Mouse (Mus musculus) hindbrain, embryonic 11.5 days (tissue): ENCODE data around the gene Mmp2. TPM values are rescaled to one million over a fixed set of nuclear protein-coding genes. Genes with fewer than 3 reads are reported as not detected.
"Not testable (repeated sequence)": the region's sequence is repeated elsewhere in the genome, so short reads cannot be mapped to it uniquely, and the experiment has no call there.

Source experiments
- ATAC-seq: fragments of 200-750 bp; cut with Nextera tagmentation; 2 replicates; pipeline ENCODE4 v1.8.0; 2017; ENCODE audit warnings: mild to moderate bottlenecking, moderate TSS enrichment, moderate library complexity; ENCODE audit not compliant: low FRiP score
- DNase-seq: peaks from one replicate; pipeline ENCODE4 v3.0.0-alpha.2; 2015; ENCODE audit warnings: low spot score
- H3K27ac ChIP-seq: fragments of 300-500 bp; sonication (generic); 2 replicates; pipeline ENCODE4 v1.5.1; 2014; ENCODE audit warnings: mild to moderate bottlenecking, low read depth, low read length
- H3K27me3 ChIP-seq: fragments of 300-500 bp; sonication (generic); 2 replicates; pipeline ENCODE4 v1.6.1; 2014; ENCODE audit warnings: mild to moderate bottlenecking, low read length, moderate library complexity, mixed read lengths; ENCODE audit not compliant: control insufficient read depth, insufficient read depth
- H3K36me3 ChIP-seq: fragments of 300-500 bp; sonication (generic); 2 replicates; pipeline ENCODE4 v1.6.1; 2014; ENCODE audit warnings: mild to moderate bottlenecking, low read length, moderate library complexity, mixed read lengths; ENCODE audit not compliant: control insufficient read depth, insufficient read depth
- H3K4me1 ChIP-seq: fragments of 300-500 bp; sonication (generic); replicated peaks from 2 replicates; pipeline ENCODE4 v1.6.1; 2014; ENCODE audit warnings: low read length, mixed read lengths; ENCODE audit not compliant: control insufficient read depth, insufficient read depth
- H3K4me2 ChIP-seq: fragments of 300-500 bp; sonication (generic); replicated peaks from 2 replicates; pipeline ENCODE4 v1.6.1; 2014; ENCODE audit warnings: mild to moderate bottlenecking, low read depth, low read length
- H3K4me3 ChIP-seq: fragments of 300-500 bp; sonication (generic); 2 replicates; pipeline ENCODE4 v1.5.1; 2014; ENCODE audit warnings: low read depth, low read length
- H3K9ac ChIP-seq: fragments of 300-500 bp; sonication (generic); 2 replicates; pipeline ENCODE4 v1.6.1; 2014; ENCODE audit warnings: low read depth, low read length
- H3K9me3 ChIP-seq: fragments of 300-500 bp; sonication (generic); 2 replicates; pipeline ENCODE4 v1.6.1; 2016; ENCODE audit warnings: low read length; ENCODE audit not compliant: control insufficient read depth
- WGBS: fragments of 180-500 bp; shearing (Covaris S2); extraction: QIAGEN DNeasy Blood & Tissue Kit; methylation state at CpG from one replicate; pipeline ENCODE4 v1.1.7; 2014; 5-methylcytosine and 5-hydroxymethylcytosine counted together
- polyA plus RNA-seq: library from polyadenylated mRNA; unstranded; fragments of >200 nt; fragmentation: Nextera tagmentation; extraction: Ambion mirVana; gene quantifications from 2 replicates; pipeline ENCODE4 v1.2.1, GENCODE M21; 2014

Gene Mmp2
- polyA plus RNA-seq, 1 experiment from 2014 or later: 80.9 TPM

DNA sequence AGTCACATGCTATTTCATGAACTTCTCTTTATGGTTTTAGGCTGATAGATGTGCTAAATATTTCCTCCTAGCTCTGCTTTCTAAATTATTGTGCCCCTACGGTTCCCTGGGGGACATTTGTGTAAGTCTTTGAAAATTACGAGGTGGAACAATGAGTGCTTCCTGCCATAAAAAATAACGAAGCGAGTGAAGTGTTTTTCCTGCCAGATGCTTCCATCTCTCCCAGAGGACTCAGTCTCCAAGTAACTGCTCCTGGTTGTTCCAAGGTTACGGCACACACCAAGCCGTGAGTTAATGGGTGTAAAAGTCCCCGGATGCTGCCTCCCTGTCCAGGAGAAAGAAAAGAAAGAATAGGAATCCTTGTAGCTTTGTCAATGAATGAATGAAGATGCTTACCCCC is 43.2 kb downstream of the Mmp2 start:
- no peak overlapping the region for H3K4me2 ChIP-seq
- H3K36me3 ChIP-seq: no peaks in the 10 kb centered on the region
- 45% methylated on average over 7 of the region's 7 CpGs for WGBS
- ATAC-seq: no peak
- H3K27ac ChIP-seq: no peak overlapping the region
- no peak overlapping the region for H3K9ac ChIP-seq
- H3K4me1 ChIP-seq: no peaks in the 10 kb centered on the region
- no peaks in the 10 kb centered on the region for H3K27me3 ChIP-seq
- DNase-seq: no peak
- no peaks in the 10 kb centered on the region for H3K9me3 ChIP-seq
- H3K4me3 ChIP-seq: no peak overlapping the region

DNA sequence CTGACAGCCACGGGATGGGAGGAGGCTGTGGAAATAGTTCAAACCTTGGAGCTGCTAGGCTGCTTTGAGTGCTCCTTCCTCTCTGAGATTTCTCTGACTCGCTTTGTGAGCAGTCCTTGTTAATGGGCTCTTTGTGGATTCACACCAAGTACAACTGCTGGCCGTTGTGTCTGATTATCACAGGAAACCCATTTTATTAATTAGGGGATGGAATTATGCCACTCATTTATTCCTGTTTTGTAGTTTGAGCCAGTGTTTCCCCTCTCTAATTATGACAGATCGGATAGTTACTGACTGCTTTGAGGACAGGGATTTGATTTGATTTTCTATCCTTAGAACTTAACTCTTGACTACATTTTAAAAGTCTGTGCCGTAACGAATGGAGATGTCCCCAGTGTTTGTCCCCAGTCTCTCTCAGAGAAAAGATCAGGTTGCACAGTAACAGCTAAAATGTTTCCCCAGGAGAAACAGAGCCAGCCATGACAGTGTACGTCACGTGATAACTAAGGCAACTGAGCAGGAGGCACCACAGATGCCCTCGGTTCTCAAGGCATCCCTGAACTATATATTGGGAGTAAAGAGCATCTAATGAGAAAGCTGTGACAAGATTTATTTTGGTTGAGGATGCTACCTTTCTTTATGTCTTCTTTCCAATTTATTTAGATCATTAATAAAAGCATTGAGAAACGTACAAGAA is 45.1 kb downstream of the Mmp2 start:
- no peak overlapping the region for H3K4me3 ChIP-seq
- no peak overlapping the region for H3K27ac ChIP-seq
- no peaks in the 10 kb centered on the region for H3K27me3 ChIP-seq
- H3K36me3 ChIP-seq: no peaks in the 10 kb centered on the region
- no peaks in the 10 kb centered on the region for H3K9me3 ChIP-seq
- no peaks in the 10 kb centered on the region for H3K4me1 ChIP-seq
- no peak overlapping the region for H3K4me2 ChIP-seq
- 71% methylated on average over 10 of the region's 10 CpGs for WGBS
- H3K9ac ChIP-seq: no peak overlapping the region
- DNase-seq (no peak), ATAC-seq (no peak)

DNA sequence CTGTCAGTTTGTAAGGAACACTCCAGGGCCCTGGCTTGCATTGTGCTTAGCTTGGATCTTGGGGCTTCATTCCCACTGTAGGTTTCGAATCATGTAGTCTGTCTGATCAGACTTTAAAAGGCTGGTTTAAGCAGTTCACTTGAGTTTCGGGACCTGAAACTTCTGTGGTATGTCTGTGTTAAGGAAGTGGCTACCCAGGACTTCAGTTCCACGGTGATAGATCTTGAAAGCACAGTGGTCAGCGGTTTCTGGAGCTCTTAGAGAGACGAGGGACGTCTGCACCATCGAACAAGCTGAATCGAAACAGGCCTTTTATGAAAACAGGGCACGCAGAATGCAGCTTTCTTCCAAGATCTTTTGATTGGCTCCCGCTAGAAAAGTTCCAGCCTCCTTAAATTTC is 48.7 kb downstream of the Mmp2 start:
- Histone ChIP-seq H3K4me1 (no peaks in the 10 kb centered on the region), H3K9ac (no peak overlapping the region), H3K4me2 (no peak overlapping the region), H3K27me3 (no peaks in the 10 kb centered on the region), H3K4me3 (no peak overlapping the region), H3K9me3 (no peaks in the 10 kb centered on the region), H3K27ac (no peak overlapping the region), H3K36me3 (no peaks in the 10 kb centered on the region)
- WGBS: 63% methylated on average over 10 of the region's 10 CpGs
- ATAC-seq (no peak), DNase-seq (no peak)

DNA sequence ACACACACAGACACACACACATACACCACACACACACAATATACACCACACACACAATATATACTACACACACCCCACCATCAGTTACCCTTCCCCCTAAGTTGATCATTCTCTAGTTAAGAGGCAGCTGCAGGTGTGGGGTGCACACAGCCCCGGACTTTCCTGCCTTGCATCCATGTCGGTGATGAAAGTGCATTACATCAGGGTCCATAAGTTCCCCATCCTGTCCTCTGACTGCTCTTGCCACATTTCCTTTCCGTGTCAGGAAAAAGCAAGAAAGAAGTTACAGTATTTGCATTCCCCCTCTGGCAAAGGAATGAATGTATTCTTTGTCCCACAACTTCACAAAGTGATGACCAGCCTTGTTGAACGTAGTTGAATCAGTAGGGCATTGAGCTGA is 54.2 kb downstream of the Mmp2 start:
- Histone ChIP-seq H3K9me3 (no peaks in the 10 kb centered on the region), H3K4me1 (no peaks in the 10 kb centered on the region), H3K4me2 (no peak overlapping the region), H3K27me3 (no peaks in the 10 kb centered on the region), H3K36me3 (no peaks in the 10 kb centered on the region), H3K9ac (no peak overlapping the region), H3K4me3 (no peak overlapping the region), H3K27ac (no peak overlapping the region)
- no peak for ATAC-seq
- DNase-seq: no peak
- 84% methylated on average over 4 of the region's 4 CpGs for WGBS

DNA sequence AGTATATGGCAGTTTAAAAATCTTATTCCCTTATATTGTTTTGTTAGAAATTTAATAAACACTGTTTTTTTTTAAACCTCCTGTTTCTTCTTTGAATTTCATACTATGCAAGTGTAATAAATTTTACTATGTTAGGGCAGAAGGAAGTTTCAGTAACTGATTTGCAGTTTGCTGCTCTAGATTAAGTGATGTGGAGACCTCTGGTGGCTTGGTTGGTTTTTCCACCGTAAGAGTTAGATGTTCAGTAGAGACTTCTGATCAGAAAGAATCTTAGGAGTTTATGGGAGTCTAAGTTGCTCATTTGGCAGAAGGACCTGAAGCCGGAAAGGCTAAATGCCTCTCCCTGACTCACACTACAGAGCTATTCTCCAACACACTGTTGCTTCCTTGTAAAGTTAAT is 56.7 kb downstream of the Mmp2 start:
- no peak for DNase-seq
- ATAC-seq: no peak
- Histone ChIP-seq H3K27ac (no peak overlapping the region), H3K36me3 (no peaks in the 10 kb centered on the region), H3K4me3 (no peak overlapping the region), H3K27me3 (no peaks in the 10 kb centered on the region), H3K4me1 (no peaks in the 10 kb centered on the region), H3K4me2 (no peak overlapping the region), H3K9ac (no peak overlapping the region), H3K9me3 (no peaks in the 10 kb centered on the region)
- WGBS: 83% methylated on average over 2 of the region's 2 CpGs

DNA sequence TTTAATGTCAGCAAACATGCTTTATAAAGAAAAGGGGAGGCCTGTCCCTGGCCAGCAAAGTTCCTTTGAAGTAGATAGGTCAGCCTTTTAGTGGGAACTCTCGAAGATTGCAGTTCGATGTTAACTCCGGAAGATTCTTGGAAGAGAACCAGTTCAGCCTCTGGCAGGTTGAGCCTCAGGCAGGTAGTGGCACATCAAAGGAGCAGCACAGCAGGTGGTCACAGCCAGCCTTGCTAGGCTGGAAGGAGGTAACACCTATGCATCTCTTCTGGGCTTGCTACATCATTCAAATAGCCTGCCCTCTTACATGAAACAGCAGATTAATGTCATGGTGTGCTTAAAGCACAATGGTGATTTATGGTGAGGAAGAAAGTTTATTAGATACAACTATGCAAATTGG is 65.1 kb downstream of the Mmp2 start:
- 72% methylated on average over 3 of the region's 3 CpGs for WGBS
- not testable (repeated sequence) for H3K9me3 ChIP-seq, ATAC-seq, DNase-seq, H3K4me3 ChIP-seq, H3K4me2 ChIP-seq, H3K9ac ChIP-seq, H3K4me1 ChIP-seq, H3K36me3 ChIP-seq, H3K27ac ChIP-seq, H3K27me3 ChIP-seq

DNA sequence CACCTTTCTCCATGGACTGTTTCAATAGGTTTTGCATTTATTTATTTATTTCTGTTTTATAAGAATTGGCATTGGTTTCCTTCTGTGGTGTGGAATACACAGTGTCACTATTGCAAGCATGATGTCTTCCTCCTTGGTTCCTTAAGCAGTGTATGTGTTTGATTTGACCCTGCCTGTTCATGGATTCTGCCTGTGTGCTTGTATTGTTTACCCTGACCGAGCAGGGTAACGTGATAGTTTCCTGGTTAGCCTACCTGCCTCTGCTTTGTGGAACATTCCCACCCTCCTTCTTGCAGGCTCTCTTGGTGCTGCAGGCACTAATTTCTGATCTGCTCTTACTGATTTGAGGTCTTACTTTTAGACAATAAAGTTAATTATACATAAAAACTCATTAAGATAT is 66.8 kb downstream of the Mmp2 start:
- Histone ChIP-seq H3K4me1 (no peaks in the 10 kb centered on the region), H3K36me3 (no peaks in the 10 kb centered on the region), H3K27ac (no peak overlapping the region), H3K9me3 (no peaks in the 10 kb centered on the region), H3K4me2 (no peak overlapping the region), H3K4me3 (no peak overlapping the region), H3K27me3 (no peaks in the 10 kb centered on the region), H3K9ac (no peak overlapping the region)
- WGBS: 64% methylated on average over 2 of the region's 2 CpGs
- no peak for DNase-seq
- ATAC-seq: no peak

DNA sequence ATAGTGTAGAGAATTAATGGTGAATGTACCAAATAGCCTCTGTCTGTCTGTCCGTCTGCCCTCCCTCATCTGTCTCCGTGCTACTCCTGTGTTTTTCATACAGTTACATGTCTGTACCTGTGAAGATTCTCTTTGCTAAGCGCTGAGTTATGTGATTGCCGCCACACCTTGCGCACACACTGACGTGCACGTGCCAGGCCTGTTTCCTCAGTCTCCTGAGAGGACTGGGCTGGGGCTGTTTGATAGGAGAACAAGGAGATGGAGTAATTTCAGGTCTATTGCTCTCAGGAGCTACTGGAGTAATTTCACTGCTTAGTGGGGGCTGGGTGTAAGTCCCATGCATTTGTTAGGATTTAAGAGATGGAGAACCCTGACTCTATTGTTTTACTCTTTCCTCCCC is 68.0 kb downstream of the Mmp2 start:
- no peaks in the 10 kb centered on the region for H3K9me3 ChIP-seq
- no peaks in the 10 kb centered on the region for H3K36me3 ChIP-seq
- no peak for ATAC-seq
- no peak for DNase-seq
- 89% methylated on average over 7 of the region's 7 CpGs for WGBS
- H3K27me3 ChIP-seq: no peaks in the 10 kb centered on the region
- no peak overlapping the region for H3K4me3 ChIP-seq
- H3K27ac ChIP-seq: no peak overlapping the region
- no peak overlapping the region for H3K9ac ChIP-seq
- no peak overlapping the region for H3K4me2 ChIP-seq
- H3K4me1 ChIP-seq: no peaks in the 10 kb centered on the region

DNA sequence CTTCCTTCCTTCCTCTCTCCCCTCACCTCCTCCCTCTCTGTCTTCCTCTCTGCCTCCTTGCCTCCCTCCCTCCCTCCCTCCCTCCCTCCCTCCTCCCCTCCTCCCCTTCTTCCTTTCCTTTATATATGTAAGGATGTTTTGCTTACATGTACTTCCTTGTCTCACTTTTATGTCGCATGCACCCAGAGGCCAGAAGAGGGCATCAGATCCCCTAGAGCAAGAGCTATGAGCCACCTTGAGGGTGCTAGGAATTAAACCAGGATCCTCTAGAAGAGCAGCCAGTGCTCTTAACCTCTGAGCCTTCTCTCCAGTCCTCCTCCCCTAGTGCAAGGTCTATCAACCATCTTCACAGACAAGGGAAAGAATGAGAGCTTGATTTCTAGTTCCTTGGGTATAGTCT is 69.0 kb downstream of the Mmp2 start:
- 80% methylated on average over 1 of the region's 1 CpGs for WGBS

More for the DNA sequence above, 69.0 kb downstream of the Mmp2 start:
- DNase-seq: no peak
- no peaks in the 10 kb centered on the region for H3K9me3 ChIP-seq
- no peak overlapping the region for H3K4me2 ChIP-seq
- H3K27me3 ChIP-seq: no peaks in the 10 kb centered on the region
- no peaks in the 10 kb centered on the region for H3K4me1 ChIP-seq
- H3K27ac ChIP-seq: no peak overlapping the region
- no peak overlapping the region for H3K9ac ChIP-seq
- ATAC-seq: no peak
- no peak overlapping the region for H3K4me3 ChIP-seq
- no peaks in the 10 kb centered on the region for H3K36me3 ChIP-seq
